Mouse (Mus musculus) adrenal gland, adult 10 weeks (tissue): Measurements from ENCODE around the gene Adgrf2. TPM values are rescaled to one million over a fixed set of nuclear protein-coding genes. Genes with fewer than 3 reads are reported as not detected.

ENCODE experiments used
- polyA plus RNA-seq: library from polyadenylated mRNA; stranded (reverse); fragments of 350-450 nt; fragmentation: Illumina TruSeq; extraction: RNeasy Lipid Tissue Mini Kit (QIAGEN cat#74804); gene quantifications from one replicate; pipeline ENCODE4 v1.2.3, GENCODE M21; 2014; ENCODE audit warnings: low read depth, low replicate concordance

Adgrf2 gene
- not detected for polyA plus RNA-seq

DNA sequence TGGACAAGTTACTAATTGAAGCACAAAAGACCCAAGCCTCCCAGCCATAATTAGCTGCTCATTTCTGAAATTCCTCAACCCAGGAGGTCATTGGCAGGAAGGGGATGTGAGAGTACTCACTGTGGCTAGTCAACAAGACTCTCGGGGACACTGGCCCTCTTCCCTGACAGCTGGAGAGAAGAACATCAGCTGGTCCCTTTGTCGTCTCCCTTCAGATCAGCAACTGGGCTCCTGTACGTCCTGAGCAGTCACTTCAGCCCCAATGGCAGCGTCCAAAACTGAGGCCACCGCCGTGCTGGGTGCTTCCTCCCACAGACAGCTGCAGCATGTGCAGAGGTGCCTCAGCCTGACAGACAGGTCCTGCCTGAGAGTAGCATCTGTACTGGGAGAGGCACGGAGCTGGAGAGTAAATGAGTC lies at the start of gene Adgrf2:
Gene Adgrf2, minus strand, starts transcription at position 379 of the 417 bp plus-strand sequence.

DNA sequence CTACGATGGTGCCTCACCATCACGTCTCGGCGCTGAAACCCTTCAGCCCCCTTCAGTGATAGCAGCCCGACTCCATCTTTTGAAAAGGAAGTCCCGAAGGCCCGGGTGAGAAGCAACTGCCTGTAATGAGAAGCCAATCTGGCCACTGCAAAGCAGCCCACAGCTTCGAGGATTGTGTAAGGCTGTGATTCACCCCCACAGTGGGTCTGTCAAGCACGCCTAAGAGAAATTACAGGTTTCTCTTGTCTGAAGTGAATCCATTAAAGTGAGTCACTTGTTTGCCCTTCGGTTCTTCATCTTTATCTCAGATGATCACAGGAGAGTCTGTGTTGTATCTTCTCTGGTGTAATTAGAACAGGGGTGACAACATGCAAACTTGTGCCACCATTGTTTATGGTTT lies 49.8 kb downstream of the Adgrf2 start, which contains the start of gene Adgrf4:
Gene Adgrf4, minus strand, starts transcription at position 149 of the 400 bp plus-strand sequence.

Other genes with a start within 250 kb of the Adgrf2 start
- not detected for gene Opn5, start 130.8 kb downstream of the Adgrf2 start, polyA plus RNA-seq
- gene Adgrf4, start 49.9 kb downstream of the Adgrf2 start, polyA plus RNA-seq, result 0.23 TPM
- 213 TPM for gene Cd2ap, start 134.5 kb upstream of the Adgrf2 start, polyA plus RNA-seq